Comparison of ENCODE assay signal across 8 mouse cellular contexts in genomic region chr5:36168963-36169650, GRCm38 (mm10). TPM values are rescaled to one million over a fixed set of nuclear protein-coding genes. Genes with fewer than 3 reads are reported as not detected.
A peak's percentile ranks its signal among the peaks of the same experiment; 100 is the strongest.
DNase-seq lines count a peak whose midpoint lies in the region; ATAC-seq and TF ChIP-seq lines count a peak whose summit lies in the region.

No protein-coding gene starts in this region.

- no peak overlapping the region for H3K27ac ChIP-seq in kidney, embryonic 15.5 days
- peak overlapping the region; percentile 38; the same call in 1 of the 2 replicates for H3K27ac ChIP-seq in midbrain, postnatal 0 days (ENCODE audit: low read depth, low read length)

- H3K9me3 ChIP-seq in kidney, embryonic 15.5 days (replicated peaks): no peaks in the 10 kb centered on the region
- H3K9me3 ChIP-seq in midbrain, postnatal 0 days (ENCODE audit: low read length): no peaks in the 10 kb centered on the region

- ATAC-seq in kidney, embryonic 15.5 days (replicated peaks; ENCODE audit: low FRiP score): no peak
- ATAC-seq in midbrain, postnatal 0 days (ENCODE audit: low FRiP score): no peak; the same call in 1 of the 2 replicates
- no peak for ATAC-seq in erythroblast, adult 5-6 weeks (replicated peaks; ENCODE audit: low FRiP score, poor library complexity, severe bottlenecking)

- no peak overlapping the region for H3K9ac ChIP-seq in kidney, embryonic 15.5 days
- H3K9ac ChIP-seq in midbrain, postnatal 0 days (replicated peaks; ENCODE audit: low read length, poor library complexity, severe bottlenecking): no peak overlapping the region

- 64% methylated on average over 14 of the region's 14 CpGs for WGBS in kidney, embryonic 15.5 days
- WGBS in midbrain, postnatal 0 days: 42% methylated on average over 14 of the region's 14 CpGs

- peak; percentile 19; the same call in 1 of the 2 replicates for TF ChIP-seq CTCF in midbrain, postnatal 0 days (IDR thresholded peaks at IDR 0.05)

- H3K27me3 ChIP-seq in kidney, embryonic 15.5 days: no peaks in the 10 kb centered on the region
- no peaks in the 10 kb centered on the region for H3K27me3 ChIP-seq in midbrain, postnatal 0 days (ENCODE audit: insufficient read depth, low read length)

- H3K4me1 ChIP-seq in kidney, embryonic 15.5 days: peaks cover 30% of the 10 kb centered on the region
- peaks cover 22% of the 10 kb centered on the region; the same call in 1 of the 2 replicates for H3K4me1 ChIP-seq in midbrain, postnatal 0 days (ENCODE audit: insufficient read depth, low read length)

- no peaks in the 10 kb centered on the region for H3K36me3 ChIP-seq in kidney, embryonic 15.5 days
- H3K36me3 ChIP-seq in midbrain, postnatal 0 days (ENCODE audit: insufficient read depth, low read length): no peaks in the 10 kb centered on the region

- DNase-seq in kidney, postnatal 14 days: peak; percentile 63
- peak; percentile 30 to 32 for DNase-seq in frontal cortex, postnatal 36 days (ENCODE audit: low spot score in 2 of 2)
- peak; percentile 55 to 69 for DNase-seq in heart, postnatal 14 days
- peak; percentile 62 for DNase-seq in midbrain, postnatal 0 days (ENCODE audit: low spot score)
- no peak for DNase-seq in urinary bladder, postnatal 10 days (ENCODE audit: low spot score)
- DNase-seq in ovary, postnatal 10 days (ENCODE audit: low spot score): no peak

- intact Hi-C loops in heart, postnatal 14 days (cut with DNase I): no loop called here

- H3K4me3 ChIP-seq in kidney, embryonic 15.5 days (replicated peaks): no peak overlapping the region
- H3K4me3 ChIP-seq in midbrain, postnatal 0 days (ENCODE audit: low read depth, low read length): no peak overlapping the region

- H3K4me2 ChIP-seq in kidney, embryonic 15.5 days: no peak overlapping the region
- no peak overlapping the region for H3K4me2 ChIP-seq in midbrain, postnatal 0 days (ENCODE audit: low read depth, low read length, poor library complexity, severe bottlenecking)

RNA-seq across cellular contexts. Expression of gene Psapl1, which starts 34.7 kb away (rescaled TPM):
- 0.45 and 0.59 TPM in 2 replicates for polyA plus RNA-seq in kidney, embryonic 15.5 days (2015; fragmentation: Nextera tagmentation; extraction: Ambion mirVana)
- not detected for total RNA-seq in heart, postnatal 14 days (2021)
- 0.55 TPM in 1 of 2 replicates, not detected in the other for total RNA-seq in midbrain, postnatal 0 days (2014; rRNA removed)
- polyA plus RNA-seq in midbrain, postnatal 0 days (2015; fragmentation: Nextera tagmentation; extraction: Ambion mirVana): not detected in 2 replicates
- total RNA-seq in erythroblast, adult 5-6 weeks (2015; ENCODE audit: low replicate concordance): not detected in 2 replicates
- not detected in 2 replicates for total RNA-seq in erythroblast, adult 5-6 weeks (2017; ENCODE audit: low replicate concordance)

Comparison
In these comparisons a context has a peak if more than half of its experiments do, and no peak if none do; other contexts are left out.
1. DNase-seq: peak in kidney, postnatal 14 days (single experiment), frontal cortex, postnatal 36 days (2 of 2), heart, postnatal 14 days (2 of 2) and midbrain, postnatal 0 days (single experiment); none in urinary bladder, postnatal 10 days (single experiment) and ovary, postnatal 10 days (single experiment).